In genomic region chr14:6605004-6605403, GRCm38 (mm10) we compare ENCODE assay signal across 8 mouse cellular contexts. TPM values are rescaled to one million over a fixed set of nuclear protein-coding genes. Genes with fewer than 3 reads are reported as not detected.
DNase-seq lines count a peak whose midpoint lies in the region; ATAC-seq lines count a peak whose summit lies in the region.
"Not testable (repeated sequence)": the region's sequence is repeated elsewhere in the genome, so short reads cannot be mapped to it uniquely, and the experiment has no call there.

No protein-coding gene starts in this region.

- DNase-seq in cerebellum, adult 9-10 months: peak; percentile 9
- DNase-seq in mesoderm, embryonic 11.5 days (ENCODE audit: low read depth, low spot score): peak; percentile 15
- peak; percentile 26 to 29 for DNase-seq in right cerebral cortex, postnatal 10 days (ENCODE audit: low spot score in 2 of 2)
- peak; percentile 16 for DNase-seq in urinary bladder, postnatal 14 days (ENCODE audit: low spot score)

- 4% methylated on average over 9 of the region's 20 CpGs for WGBS in forebrain, embryonic 13.5 days
- WGBS in heart, embryonic 16.5 days: 1% methylated on average over 20 of the region's 20 CpGs
- 2% methylated on average over 12 of the region's 20 CpGs for WGBS in kidney, embryonic 16.5 days
- 3% methylated on average over 19 of the region's 20 CpGs for WGBS in limb, embryonic 13.5 days

- not testable (repeated sequence) for H3K27me3 ChIP-seq in forebrain, embryonic 13.5 days; heart, embryonic 16.5 days (ENCODE audit: control insufficient read depth, insufficient read depth, low read length); kidney, embryonic 16.5 days (ENCODE audit: insufficient read depth, low read length); limb, embryonic 13.5 days

- not testable (repeated sequence) for H3K9me3 ChIP-seq in forebrain, embryonic 13.5 days (replicated peaks); heart, embryonic 16.5 days (replicated peaks; ENCODE audit: control insufficient read depth, low read length); kidney, embryonic 16.5 days (ENCODE audit: low read length); limb, embryonic 13.5 days

- peak overlapping the region; percentile 41 for H3K4me3 ChIP-seq in forebrain, embryonic 13.5 days
- H3K4me3 ChIP-seq in heart, embryonic 16.5 days (ENCODE audit: low read length): peak overlapping the region; percentile 43
- peak overlapping the region; percentile 41 for H3K4me3 ChIP-seq in kidney, embryonic 16.5 days (ENCODE audit: low read length)
- peak overlapping the region; percentile 41 for H3K4me3 ChIP-seq in limb, embryonic 13.5 days

- ATAC-seq in forebrain, embryonic 13.5 days; heart, embryonic 16.5 days (replicated peaks; ENCODE audit: extremely low read depth, insufficient read depth, low FRiP score); kidney, embryonic 16.5 days (ENCODE audit: low FRiP score, low TSS enrichment); limb, embryonic 13.5 days (ENCODE audit: low FRiP score, low read depth): not testable (repeated sequence)

- H3K4me2 ChIP-seq in forebrain, embryonic 13.5 days: peak overlapping the region; percentile 72
- H3K4me2 ChIP-seq in heart, embryonic 16.5 days (ENCODE audit: low read depth, low read length): peak overlapping the region; percentile 62
- peak overlapping the region; percentile 52 for H3K4me2 ChIP-seq in kidney, embryonic 16.5 days (replicated peaks; ENCODE audit: low read depth, low read length)
- H3K4me2 ChIP-seq in limb, embryonic 13.5 days (replicated peaks): peak overlapping the region; percentile 68

- H3K9ac ChIP-seq in forebrain, embryonic 13.5 days: peak overlapping the region; percentile 59
- 0 out of 2 replicates have a peak overlapping the region, but pooled peaks have one; percentile 20 for H3K9ac ChIP-seq in heart, embryonic 16.5 days (ENCODE audit: low read length)
- not testable (repeated sequence) for H3K9ac ChIP-seq in kidney, embryonic 16.5 days (replicated peaks; ENCODE audit: low read length); limb, embryonic 13.5 days

- H3K4me1 ChIP-seq in forebrain, embryonic 13.5 days; heart, embryonic 16.5 days (ENCODE audit: control insufficient read depth, insufficient read depth, low read length); kidney, embryonic 16.5 days (ENCODE audit: insufficient read depth, low read length); limb, embryonic 13.5 days: not testable (repeated sequence)

- H3K27ac ChIP-seq in forebrain, embryonic 13.5 days; heart, embryonic 16.5 days (ENCODE audit: low read length); kidney, embryonic 16.5 days (ENCODE audit: low read length); limb, embryonic 13.5 days: not testable (repeated sequence)

- H3K36me3 ChIP-seq in forebrain, embryonic 13.5 days (ENCODE audit: poor library complexity, severe bottlenecking); heart, embryonic 16.5 days (ENCODE audit: control insufficient read depth, insufficient read depth); kidney, embryonic 16.5 days (ENCODE audit: insufficient read depth, low read length); limb, embryonic 13.5 days: not testable (repeated sequence)

RNA-seq across cellular contexts. Expression of gene Gm3629, which starts 14.6 kb away (rescaled TPM):
- 0.36 TPM in 1 of 2 replicates, not detected in the other for polyA plus RNA-seq in forebrain, embryonic 13.5 days (2015; fragmentation: Nextera tagmentation; extraction: Ambion mirVana)
- polyA plus RNA-seq in heart, embryonic 16.5 days (2015; fragmentation: Nextera tagmentation; extraction: Ambion mirVana): 0.29 and 0.80 TPM in 2 replicates
- 0.26 TPM in 1 of 2 replicates, not detected in the other for polyA plus RNA-seq in kidney, embryonic 16.5 days (2015; fragmentation: Nextera tagmentation; extraction: Ambion mirVana)
- polyA plus RNA-seq in limb, embryonic 13.5 days (2015; fragmentation: Nextera tagmentation; extraction: Ambion mirVana): 0.22 TPM in 1 of 2 replicates, not detected in the other

RNA-seq across cellular contexts. Expression of gene Gm3460, which starts 17.2 kb away (rescaled TPM):
- not detected in 2 replicates for polyA plus RNA-seq in forebrain, embryonic 13.5 days (2015; fragmentation: Nextera tagmentation; extraction: Ambion mirVana)
- 0.26 TPM in 1 of 2 replicates, not detected in the other for polyA plus RNA-seq in heart, embryonic 16.5 days (2015; fragmentation: Nextera tagmentation; extraction: Ambion mirVana)
- polyA plus RNA-seq in kidney, embryonic 16.5 days (2015; fragmentation: Nextera tagmentation; extraction: Ambion mirVana): not detected in 2 replicates
- not detected in 2 replicates for polyA plus RNA-seq in limb, embryonic 13.5 days (2015; fragmentation: Nextera tagmentation; extraction: Ambion mirVana)
